Mouse (Mus musculus) neural tube, embryonic 14.5 days (tissue): ENCODE results near the gene Prr15. TPM values are rescaled to one million over a fixed set of nuclear protein-coding genes. Genes with fewer than 3 reads are reported as not detected.

ENCODE experiments used
- ATAC-seq: fragments of 200-750 bp; cut with Nextera tagmentation; 2 replicates; pipeline ENCODE4 v1.8.0; 2017; ENCODE audit warnings: low read depth, mild to moderate bottlenecking, moderate TSS enrichment, moderate library complexity
- H3K27ac ChIP-seq: fragments of 300-500 bp; sonication (generic); 2 replicates; pipeline ENCODE4 v1.5.1; 2014; ENCODE audit warnings: low read depth, mild to moderate bottlenecking, control low read depth, low read length, moderate library complexity, mixed read lengths
- H3K27me3 ChIP-seq: fragments of 300-500 bp; sonication (generic); 2 replicates; pipeline ENCODE4 v1.6.1; 2014; ENCODE audit warnings: low read length; ENCODE audit not compliant: control insufficient read depth, insufficient read depth
- H3K36me3 ChIP-seq: fragments of 300-500 bp; sonication (generic); 2 replicates; pipeline ENCODE4 v1.6.1; 2014; ENCODE audit warnings: low read length, mixed read lengths; ENCODE audit not compliant: control insufficient read depth, insufficient read depth
- H3K4me1 ChIP-seq: fragments of 300-500 bp; sonication (generic); 2 replicates; pipeline ENCODE4 v1.6.1; 2014; ENCODE audit warnings: low read length; ENCODE audit not compliant: control insufficient read depth, insufficient read depth
- H3K4me2 ChIP-seq: fragments of 300-500 bp; sonication (generic); 2 replicates; pipeline ENCODE4 v1.6.1; 2014; ENCODE audit warnings: mild to moderate bottlenecking, low read depth, low read length, control low read depth
- H3K4me3 ChIP-seq: fragments of 300-500 bp; sonication (generic); 2 replicates; pipeline ENCODE4 v1.5.1; 2014; ENCODE audit warnings: low read depth, low read length, control low read depth, mixed read lengths
- H3K9ac ChIP-seq: fragments of 300-500 bp; sonication (generic); replicated peaks from 2 replicates; pipeline ENCODE4 v1.6.1; 2014; ENCODE audit warnings: low read depth, mild to moderate bottlenecking, control low read depth, low read length, mixed read lengths
- H3K9me3 ChIP-seq: fragments of 300-500 bp; sonication (generic); 2 replicates; pipeline ENCODE4 v1.6.1; 2016; ENCODE audit warnings: low read length; ENCODE audit not compliant: control insufficient read depth
- WGBS: fragments of 180-500 bp; shearing (Covaris S2); extraction: QIAGEN DNeasy Blood & Tissue Kit; methylation state at CpG from one replicate; pipeline ENCODE4 v1.1.7; 2014; 5-methylcytosine and 5-hydroxymethylcytosine counted together
- polyA plus RNA-seq: library from polyadenylated mRNA; unstranded; fragments of >200 nt; fragmentation: Nextera tagmentation; extraction: Ambion mirVana; gene quantifications from 2 replicates; pipeline ENCODE4 v1.2.1, GENCODE M21; 2014

The Prr15 gene
- polyA plus RNA-seq, 1 experiment from 2014 or later = 1.0 TPM

- H3K4me3 ChIP-seq = no peak overlapping the region
- ATAC-seq = no peak
- H3K4me1 ChIP-seq = no peaks in the 10 kb centered on the region
- no peaks in the 10 kb centered on the region for H3K9me3 ChIP-seq
- H3K36me3 ChIP-seq = no peaks in the 10 kb centered on the region
- H3K4me2 ChIP-seq = no peak overlapping the region
- no peaks in the 10 kb centered on the region for H3K27me3 ChIP-seq
- H3K27ac ChIP-seq = no peak overlapping the region
- 90% methylated on average over 5 of the region's 5 CpGs for WGBS
- H3K9ac ChIP-seq = no peak overlapping the region
These were observed 15.5 kb downstream of the Prr15 start for GRCm38 (mm10) chr6:54341133-54341532.

GRCm38 (mm10) chr6:54342223-54342622, 16.6 kb downstream of the Prr15 start:
- no peak for ATAC-seq
- no peak overlapping the region for H3K9ac ChIP-seq
- WGBS = 94% methylated on average over 10 of the region's 10 CpGs

GRCm38 (mm10) chr6:54351860-54352259, 26.2 kb downstream of the Prr15 start:
- no peaks in the 10 kb centered on the region for H3K36me3 ChIP-seq
- H3K9me3 ChIP-seq = no peaks in the 10 kb centered on the region
- no peak overlapping the region for H3K9ac ChIP-seq
- no peak for ATAC-seq
- WGBS = 86% methylated on average over 5 of the region's 5 CpGs
- H3K4me2 ChIP-seq = no peak overlapping the region
- H3K27me3 ChIP-seq = no peaks in the 10 kb centered on the region
- no peak overlapping the region for H3K27ac ChIP-seq
- no peak overlapping the region for H3K4me3 ChIP-seq
- H3K4me1 ChIP-seq = no peaks in the 10 kb centered on the region

More at GRCm38 (mm10) chr6:54342223-54342622, 16.6 kb downstream of the Prr15 start:
- no peak overlapping the region for H3K4me2 ChIP-seq
- no peak overlapping the region for H3K27ac ChIP-seq
- no peaks in the 10 kb centered on the region for H3K36me3 ChIP-seq
- no peaks in the 10 kb centered on the region for H3K4me1 ChIP-seq
- H3K9me3 ChIP-seq = no peaks in the 10 kb centered on the region
- H3K4me3 ChIP-seq = no peak overlapping the region
- H3K27me3 ChIP-seq = no peaks in the 10 kb centered on the region

GRCm38 (mm10) chr6:54352931-54353690, 27.5 kb downstream of the Prr15 start:
- 69% methylated on average over 14 of the region's 14 CpGs for WGBS
- no peak for ATAC-seq

GRCm38 (mm10) chr6:54353698-54354097, 28.1 kb downstream of the Prr15 start:
- H3K27ac ChIP-seq = no peak overlapping the region
- no peaks in the 10 kb centered on the region for H3K9me3 ChIP-seq
- no peaks in the 10 kb centered on the region for H3K36me3 ChIP-seq
- no peak overlapping the region for H3K4me3 ChIP-seq
- WGBS = 93% methylated on average over 5 of the region's 5 CpGs
- no peaks in the 10 kb centered on the region for H3K4me1 ChIP-seq
- H3K4me2 ChIP-seq = no peak overlapping the region
- H3K9ac ChIP-seq = no peak overlapping the region
- H3K27me3 ChIP-seq = no peaks in the 10 kb centered on the region
- ATAC-seq = no peak

More at GRCm38 (mm10) chr6:54352931-54353690, 27.5 kb downstream of the Prr15 start:
- H3K9ac ChIP-seq = no peak overlapping the region
- H3K4me2 ChIP-seq = no peak overlapping the region
- no peak overlapping the region for H3K27ac ChIP-seq
- H3K27me3 ChIP-seq = no peaks in the 10 kb centered on the region
- no peaks in the 10 kb centered on the region for H3K4me1 ChIP-seq
- no peaks in the 10 kb centered on the region for H3K36me3 ChIP-seq
- H3K4me3 ChIP-seq = no peak overlapping the region
- no peaks in the 10 kb centered on the region for H3K9me3 ChIP-seq

GRCm38 (mm10) chr6:54355626-54356025, 30.0 kb downstream of the Prr15 start:
- Histone ChIP-seq H3K9me3 (no peaks in the 10 kb centered on the region), H3K4me1 (no peaks in the 10 kb centered on the region), H3K9ac (no peak overlapping the region), H3K4me3 (no peak overlapping the region), H3K36me3 (no peaks in the 10 kb centered on the region), H3K27me3 (no peaks in the 10 kb centered on the region), H3K4me2 (no peak overlapping the region), H3K27ac (no peak overlapping the region)
- WGBS = 85% methylated on average over 6 of the region's 6 CpGs
- no peak for ATAC-seq

- no peaks in the 10 kb centered on the region for H3K36me3 ChIP-seq
- no peak overlapping the region for H3K27ac ChIP-seq
- no peak overlapping the region for H3K4me3 ChIP-seq
- no peak overlapping the region for H3K4me2 ChIP-seq
- H3K9ac ChIP-seq = no peak overlapping the region
- 77% methylated on average over 12 of the region's 12 CpGs for WGBS
- no peaks in the 10 kb centered on the region for H3K4me1 ChIP-seq
- no peaks in the 10 kb centered on the region for H3K9me3 ChIP-seq
- ATAC-seq = no peak
- H3K27me3 ChIP-seq = no peaks in the 10 kb centered on the region
These were observed 37.1 kb downstream of the Prr15 start for GRCm38 (mm10) chr6:54362526-54363324.

GRCm38 (mm10) chr6:54364406-54365136, 38.9 kb downstream of the Prr15 start:
- H3K4me2 ChIP-seq = no peak overlapping the region
- no peak for ATAC-seq
- H3K9ac ChIP-seq = no peak overlapping the region
- H3K9me3 ChIP-seq = no peaks in the 10 kb centered on the region
- no peak overlapping the region for H3K4me3 ChIP-seq
- H3K27ac ChIP-seq = no peak overlapping the region
- WGBS = 62% methylated on average over 12 of the region's 12 CpGs
- no peaks in the 10 kb centered on the region for H3K36me3 ChIP-seq
- H3K27me3 ChIP-seq = no peaks in the 10 kb centered on the region
- H3K4me1 ChIP-seq = no peaks in the 10 kb centered on the region
